Mouse (Mus musculus) midbrain, embryonic 16.5 days (tissue): ENCODE results near the gene Agbl3. TPM values are rescaled to one million over a fixed set of nuclear protein-coding genes. Genes with fewer than 3 reads are reported as not detected.

Source experiments
- ATAC-seq: fragments of 200-750 bp; cut with Nextera tagmentation; 2 replicates; pipeline ENCODE4 v1.8.0; 2017; ENCODE audit warnings: moderate TSS enrichment
- H3K27ac ChIP-seq: fragments of 300-500 bp; sonication (generic); 2 replicates; pipeline ENCODE4 v1.5.1; 2014; ENCODE audit warnings: mild to moderate bottlenecking, low read length, mixed read lengths
- H3K27me3 ChIP-seq: fragments of 300-500 bp; sonication (generic); 2 replicates; pipeline ENCODE4 v1.6.1; 2014; ENCODE audit warnings: low read depth, low read length, mixed read lengths; ENCODE audit not compliant: control insufficient read depth, insufficient read depth
- H3K36me3 ChIP-seq: fragments of 300-500 bp; sonication (generic); 2 replicates; pipeline ENCODE4 v1.6.1; 2014; ENCODE audit warnings: mild to moderate bottlenecking, low read length, moderate library complexity, mixed read lengths; ENCODE audit not compliant: control insufficient read depth, insufficient read depth
- H3K4me1 ChIP-seq: fragments of 300-500 bp; sonication (generic); 2 replicates; pipeline ENCODE4 v1.6.1; 2014; ENCODE audit warnings: mild to moderate bottlenecking, low read length, mixed read lengths; ENCODE audit not compliant: control insufficient read depth, insufficient read depth
- H3K4me2 ChIP-seq: fragments of 300-500 bp; sonication (generic); 2 replicates; pipeline ENCODE4 v1.6.1; 2014; ENCODE audit warnings: mild to moderate bottlenecking, low read length, mixed read lengths
- H3K4me3 ChIP-seq: fragments of 300-500 bp; sonication (generic); 2 replicates; pipeline ENCODE4 v1.5.1; 2014; ENCODE audit warnings: low read depth, mild to moderate bottlenecking, low read length, moderate library complexity, mixed read lengths
- H3K9ac ChIP-seq: fragments of 300-500 bp; sonication (generic); 2 replicates; pipeline ENCODE4 v1.6.1; 2014; ENCODE audit warnings: low read depth, low read length, mixed read lengths
- H3K9me3 ChIP-seq: fragments of 300-500 bp; sonication (generic); replicated peaks from 2 replicates; pipeline ENCODE4 v1.6.1; 2014; ENCODE audit warnings: mild to moderate bottlenecking, low read length, mixed read lengths; ENCODE audit not compliant: control insufficient read depth, poor library complexity, severe bottlenecking
- WGBS: fragments of 180-500 bp; shearing (Covaris S2); extraction: QIAGEN DNeasy Blood & Tissue Kit; methylation state at CpG from one replicate; pipeline ENCODE4 v1.1.7; 2014; 5-methylcytosine and 5-hydroxymethylcytosine counted together
- polyA plus RNA-seq: library from polyadenylated mRNA; unstranded; fragments of >200 nt; fragmentation: Nextera tagmentation; extraction: Ambion mirVana; gene quantifications from 2 replicates; pipeline ENCODE4 v1.2.1, GENCODE M21; 2015

Agbl3 gene
- polyA plus RNA-seq, 1 experiment from 2014 or later, result 15.2 TPM

- no peak for ATAC-seq
- Histone ChIP-seq H3K4me3 (no peak overlapping the region), H3K9ac (no peak overlapping the region), H3K27ac (no peak overlapping the region), H3K36me3 (no peaks in the 10 kb centered on the region), H3K27me3 (no peaks in the 10 kb centered on the region), H3K4me2 (no peak overlapping the region), H3K4me1 (no peaks in the 10 kb centered on the region), H3K9me3 (no peaks in the 10 kb centered on the region)
- 97% methylated on average over 5 of the region's 5 CpGs for WGBS
Measured at GRCm38 (mm10) chr6:34832352-34832751, 52.1 kb downstream of the Agbl3 start.

- Histone ChIP-seq H3K4me3 (no peak overlapping the region), H3K27ac (no peak overlapping the region), H3K36me3 (no peaks in the 10 kb centered on the region), H3K9ac (no peak overlapping the region), H3K4me1 (no peaks in the 10 kb centered on the region), H3K4me2 (no peak overlapping the region), H3K9me3 (no peaks in the 10 kb centered on the region), H3K27me3 (no peaks in the 10 kb centered on the region)
- no peak for ATAC-seq
- 95% methylated on average over 11 of the region's 11 CpGs for WGBS
Measured at GRCm38 (mm10) chr6:34861546-34862053, 81.4 kb downstream of the Agbl3 start.

GRCm38 (mm10) chr6:34862381-34862780 is 82.1 kb downstream of the Agbl3 start:
- no peak for ATAC-seq
- 95% methylated on average over 6 of the region's 6 CpGs for WGBS

GRCm38 (mm10) chr6:34862791-34863403 is 82.7 kb downstream of the Agbl3 start, which contains the start of gene Tmem140:
TSS of gene Tmem140 (plus strand) at chr6:34863146.
- no peak for ATAC-seq
- H3K9me3 ChIP-seq, result no peaks in the 10 kb centered on the region
- no peaks in the 10 kb centered on the region for H3K27me3 ChIP-seq
- H3K4me2 ChIP-seq, result no peak within 1 kb of the TSS
- 69% methylated on average over 11 of the region's 11 CpGs for WGBS
- H3K36me3 ChIP-seq, result no peaks in the 10 kb centered on the region
- H3K27ac ChIP-seq, result no peak within 1 kb of the TSS
- no peak within 1 kb of the TSS for H3K4me3 ChIP-seq
- no peaks in the 10 kb centered on the region for H3K4me1 ChIP-seq
- H3K9ac ChIP-seq, result no peak within 1 kb of the TSS

More at GRCm38 (mm10) chr6:34862381-34862780, 82.1 kb downstream of the Agbl3 start:
- H3K27me3 ChIP-seq, result no peaks in the 10 kb centered on the region
- no peak overlapping the region for H3K4me3 ChIP-seq
- H3K4me2 ChIP-seq, result no peak overlapping the region
- no peak overlapping the region for H3K27ac ChIP-seq
- no peaks in the 10 kb centered on the region for H3K9me3 ChIP-seq
- H3K36me3 ChIP-seq, result no peaks in the 10 kb centered on the region
- H3K9ac ChIP-seq, result no peak overlapping the region
- H3K4me1 ChIP-seq, result no peaks in the 10 kb centered on the region

- no peaks in the 10 kb centered on the region for H3K4me1 ChIP-seq
- H3K9ac ChIP-seq, result no peak overlapping the region
- WGBS, result 73% methylated on average over 9 of the region's 9 CpGs
- no peak overlapping the region for H3K4me2 ChIP-seq
- H3K27me3 ChIP-seq, result no peaks in the 10 kb centered on the region
- no peaks in the 10 kb centered on the region for H3K9me3 ChIP-seq
- no peak for ATAC-seq
- no peak overlapping the region for H3K4me3 ChIP-seq
- no peak overlapping the region for H3K27ac ChIP-seq
- H3K36me3 ChIP-seq, result no peaks in the 10 kb centered on the region
Measured at GRCm38 (mm10) chr6:34863786-34864514, 83.7 kb downstream of the Agbl3 start.

- ATAC-seq, result no peak
- Histone ChIP-seq H3K4me2 (no peak overlapping the region), H3K36me3 (no peaks in the 10 kb centered on the region), H3K4me1 (no peaks in the 10 kb centered on the region), H3K27me3 (no peaks in the 10 kb centered on the region), H3K27ac (no peak overlapping the region), H3K9ac (no peak overlapping the region), H3K4me3 (no peak overlapping the region), H3K9me3 (no peaks in the 10 kb centered on the region)
- 76% methylated on average over 5 of the region's 5 CpGs for WGBS
Measured at GRCm38 (mm10) chr6:34865213-34865612, 85.0 kb downstream of the Agbl3 start.

- no peaks in the 10 kb centered on the region for H3K4me1 ChIP-seq
- no peak overlapping the region for H3K4me3 ChIP-seq
- H3K9me3 ChIP-seq, result no peaks in the 10 kb centered on the region
- H3K27ac ChIP-seq, result no peak overlapping the region
- H3K4me2 ChIP-seq, result no peak overlapping the region
- H3K36me3 ChIP-seq, result no peaks in the 10 kb centered on the region
- no peak overlapping the region for H3K9ac ChIP-seq
- 72% methylated on average over 7 of the region's 7 CpGs for WGBS
- no peaks in the 10 kb centered on the region for H3K27me3 ChIP-seq
- no peak for ATAC-seq
Measured at GRCm38 (mm10) chr6:34865711-34866593, 85.7 kb downstream of the Agbl3 start.

- no peaks in the 10 kb centered on the region for H3K4me1 ChIP-seq
- H3K4me2 ChIP-seq, result no peak overlapping the region
- H3K27ac ChIP-seq, result no peak overlapping the region
- no peaks in the 10 kb centered on the region for H3K27me3 ChIP-seq
- H3K4me3 ChIP-seq, result no peak overlapping the region
- ATAC-seq, result no peak
- H3K9ac ChIP-seq, result no peak overlapping the region
- 46% methylated on average over 8 of the region's 8 CpGs for WGBS
- H3K36me3 ChIP-seq, result no peaks in the 10 kb centered on the region
- H3K9me3 ChIP-seq, result no peaks in the 10 kb centered on the region
Measured at GRCm38 (mm10) chr6:34866786-34867185, 86.6 kb downstream of the Agbl3 start.
